Mouse (Mus musculus) layer of hippocampus, postnatal 14 days (tissue): Measurements from ENCODE around the gene Gm17190. TPM values are rescaled to one million over a fixed set of nuclear protein-coding genes. Genes with fewer than 3 reads are reported as not detected.
A peak's percentile ranks its signal among the peaks of the same experiment; 100 is the strongest.
"Not testable (repeated sequence)": the region's sequence is repeated elsewhere in the genome, so short reads cannot be mapped to it uniquely, and the experiment has no call there.

Experiments used
- DNase-seq, 2 experiments: peaks; one replicate each; pipeline ENCODE4 v3.0.0; 2021 to 2022; ENCODE audit warnings: low spot score in 2 of 2, mixed read lengths in 1 of 2
- long read RNA-seq, 2 experiments: library from polyadenylated mRNA; stranded (forward); transcript quantifications; one replicate each; pipeline ENCODE4 v2.0.0; 2021
- total RNA-seq, 2 experiments: library from RNA; stranded (reverse); gene quantifications; 2 replicates each; pipeline ENCODE4 v1.2.3; 2021

Gm17190 gene
- total RNA-seq, result not detected
- long read RNA-seq, experiment 1, result 0 reads
- long read RNA-seq, experiment 2, result 0 reads

DNA sequence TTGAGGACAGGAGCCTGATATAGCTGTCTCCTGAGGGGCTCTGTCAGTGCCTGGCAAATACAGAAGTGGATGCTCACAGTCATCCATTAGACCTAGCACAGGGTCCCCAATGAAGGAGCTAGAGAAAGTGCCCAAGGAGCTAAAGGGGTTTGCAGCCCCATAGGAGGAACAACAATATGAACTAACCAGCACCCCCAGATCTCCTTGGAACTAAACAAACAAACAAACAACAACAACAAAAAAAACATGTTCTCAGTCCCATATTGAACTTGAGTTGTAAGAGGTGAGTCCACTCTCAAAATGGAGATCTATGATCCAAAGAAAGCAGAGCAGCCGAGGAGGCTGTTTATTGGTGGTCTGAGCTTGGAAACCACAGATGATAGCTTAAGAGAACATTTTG, at the start of gene Gm17190:
TSS of gene Gm17190 (plus strand) at position 301 of the 400 bp plus-strand sequence.
- not testable (repeated sequence) for DNase-seq

- no peak for DNase-seq
Measured at GRCm38 (mm10) chr13:96039536-96039935, 42.3 kb upstream of the Gm17190 start.

DNA sequence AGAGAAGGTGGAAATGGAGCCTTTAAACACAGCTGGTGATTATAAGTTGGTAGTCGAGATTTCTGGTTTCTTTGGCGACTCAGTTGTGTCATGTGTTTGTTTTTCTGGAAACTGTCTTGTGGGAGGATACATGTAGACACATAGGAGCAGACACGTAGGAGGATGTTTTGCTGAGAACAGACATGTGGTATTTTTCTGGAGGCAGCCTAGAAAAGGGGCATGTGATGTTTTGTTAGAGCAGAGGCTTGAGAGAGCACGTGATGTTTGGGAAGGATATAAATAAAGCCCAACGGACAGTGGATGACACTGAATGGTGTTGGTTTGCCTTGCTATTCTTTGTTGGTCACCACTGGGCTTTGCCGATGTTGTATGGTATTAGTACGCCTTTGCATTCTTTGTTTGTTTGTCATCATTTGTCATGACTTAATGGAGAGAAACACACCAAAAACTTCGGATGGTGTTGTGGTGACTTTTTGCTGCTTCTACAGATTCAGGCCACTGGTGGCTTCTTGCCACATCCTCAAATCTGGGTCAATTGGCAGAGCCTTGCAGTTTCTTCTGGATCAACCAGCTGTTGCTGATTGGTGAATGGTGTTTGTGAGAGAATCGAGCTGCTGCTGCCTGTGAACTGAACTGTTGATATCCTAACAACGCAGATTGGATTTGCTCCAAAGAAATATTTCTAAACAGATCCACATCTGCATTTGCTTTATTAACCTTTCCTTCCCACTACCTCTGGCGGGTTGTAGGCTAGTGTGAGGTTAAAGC, 41.4 kb upstream of the Gm17190 start:
- DNase-seq, result no peak

GRCm38 (mm10) chr13:96045396-96045795, 36.5 kb upstream of the Gm17190 start:
- peak in 1 of 2 experiments; percentile 44 for DNase-seq

DNA sequence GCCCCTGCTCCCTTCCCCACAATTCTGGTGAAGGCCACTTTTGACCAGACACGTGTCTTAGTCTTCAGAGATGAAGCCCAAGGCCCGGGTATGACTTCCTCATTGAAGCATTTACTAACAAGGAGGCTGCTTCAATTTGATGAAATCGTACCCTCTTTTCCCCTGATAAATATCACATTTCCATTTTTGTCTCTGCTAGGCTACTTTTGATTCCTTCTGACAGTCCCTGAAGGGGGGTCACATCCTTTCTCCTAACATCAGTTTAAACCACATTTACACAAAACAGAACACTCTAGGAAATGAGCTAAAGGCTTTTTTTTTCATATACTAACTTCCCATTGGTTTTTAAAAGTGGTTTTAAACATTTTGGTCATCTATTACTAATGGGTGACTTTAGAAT, 29.1 kb upstream of the Gm17190 start:
- no peak for DNase-seq

GRCm38 (mm10) chr13:96073555-96073954, 8.3 kb upstream of the Gm17190 start:
- no peak for DNase-seq

- DNase-seq, result not testable (repeated sequence)
Measured at GRCm38 (mm10) chr13:96081276-96081675, 578 bp upstream of the Gm17190 start, which contains the start of gene Gm20075. Gene Gm20075, minus strand, starts transcription at chr13:96081376.

DNA sequence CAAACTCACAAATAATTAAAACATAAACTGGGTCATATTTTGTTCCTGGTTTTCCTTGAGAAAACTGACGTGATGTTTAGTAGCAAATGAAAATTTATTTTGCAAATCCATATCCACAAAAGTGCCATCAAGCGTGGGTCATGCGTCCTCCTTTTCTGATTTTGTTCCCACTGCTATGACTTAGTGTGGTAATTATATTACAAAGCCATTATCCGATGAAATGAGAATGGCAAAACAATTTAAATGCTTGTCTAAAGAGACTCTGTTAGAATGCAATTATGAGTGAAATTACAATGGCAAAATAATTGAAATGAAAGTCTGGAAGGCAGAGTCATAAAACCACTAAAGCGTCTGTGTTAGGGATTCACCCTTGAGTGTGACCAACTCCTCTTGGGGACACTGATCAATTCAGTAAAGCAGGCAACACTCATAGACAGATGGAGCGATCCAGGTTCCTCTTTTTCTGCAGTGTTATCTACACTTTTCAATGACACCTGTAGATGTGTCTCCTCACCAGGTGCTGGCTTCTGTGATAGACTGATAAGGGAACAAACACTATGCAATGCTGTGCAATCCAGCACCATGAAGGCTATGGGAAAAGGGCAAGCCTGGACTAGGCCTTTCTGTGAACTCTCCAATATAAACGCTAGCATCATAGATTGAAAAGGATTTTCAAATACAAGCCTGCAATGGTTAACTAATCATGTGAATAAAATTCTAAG, 3.9 kb downstream of the Gm17190 start:
- DNase-seq, result no peak

DNA sequence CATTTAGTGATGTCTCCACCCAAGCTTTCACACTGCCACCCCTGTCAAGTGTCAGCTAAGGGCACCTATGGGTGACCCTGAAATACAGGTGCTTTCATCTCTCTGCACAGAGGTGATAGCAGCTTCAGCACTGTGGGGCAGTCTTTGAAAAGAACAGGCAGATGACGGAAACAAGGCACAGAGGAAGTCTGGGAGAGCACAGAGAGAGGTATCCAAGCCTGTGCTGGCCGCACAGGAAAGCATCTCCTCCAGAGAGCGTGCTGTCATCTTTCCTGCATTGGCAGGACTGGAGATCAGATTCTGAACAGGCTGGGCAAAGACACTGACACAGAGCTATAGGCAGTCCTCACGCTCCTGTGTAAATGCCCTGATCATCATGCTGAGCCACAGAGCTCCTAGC, 9.1 kb downstream of the Gm17190 start:
- DNase-seq, result no peak

DNA sequence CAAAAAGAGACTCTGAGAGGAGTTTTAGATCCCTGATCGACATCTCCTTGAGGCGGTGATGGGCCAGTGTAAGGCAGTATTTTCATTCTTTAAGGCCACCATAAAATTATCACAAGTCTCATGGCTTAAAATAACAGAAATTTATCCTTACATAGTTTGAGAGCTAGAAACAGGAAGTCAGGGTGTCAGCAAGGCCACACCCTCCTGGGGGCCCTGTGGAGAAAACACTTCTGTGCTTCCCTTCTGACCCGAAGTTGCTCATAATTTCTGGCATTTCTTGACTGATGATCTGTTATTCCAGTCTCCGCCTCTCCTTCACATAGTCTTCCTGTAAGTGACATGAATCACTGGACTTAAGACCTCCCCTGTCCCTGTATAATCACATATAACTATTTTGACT, 24.5 kb downstream of the Gm17190 start:
- DNase-seq, result no peak

GRCm38 (mm10) chr13:96110767-96111166, 28.9 kb downstream of the Gm17190 start:
- no peak for DNase-seq

- no peak for DNase-seq
Measured at GRCm38 (mm10) chr13:96112711-96113110, 30.9 kb downstream of the Gm17190 start.

DNA sequence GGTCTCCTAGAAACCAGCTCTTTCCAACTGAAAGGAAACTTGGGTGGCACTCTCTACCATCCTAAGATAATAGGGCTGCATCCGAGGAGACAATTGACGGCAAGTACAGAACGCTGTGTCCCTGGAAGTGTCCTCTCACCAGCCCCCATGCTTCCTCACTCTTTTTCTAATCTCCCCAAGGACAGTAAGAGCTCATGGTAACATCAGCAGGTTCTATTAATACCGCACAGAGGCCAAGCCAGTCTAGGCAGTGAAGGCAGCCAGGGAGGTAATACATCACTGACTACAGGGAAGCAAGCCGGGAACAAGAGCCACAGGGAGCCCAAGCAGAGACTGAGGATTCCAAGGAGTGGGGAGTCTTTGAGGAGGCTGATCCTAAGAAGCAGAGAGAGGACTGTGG, 43.2 kb downstream of the Gm17190 start:
- no peak for DNase-seq

- DNase-seq, result no peak
Measured at GRCm38 (mm10) chr13:96126669-96127068, 44.8 kb downstream of the Gm17190 start.

DNA sequence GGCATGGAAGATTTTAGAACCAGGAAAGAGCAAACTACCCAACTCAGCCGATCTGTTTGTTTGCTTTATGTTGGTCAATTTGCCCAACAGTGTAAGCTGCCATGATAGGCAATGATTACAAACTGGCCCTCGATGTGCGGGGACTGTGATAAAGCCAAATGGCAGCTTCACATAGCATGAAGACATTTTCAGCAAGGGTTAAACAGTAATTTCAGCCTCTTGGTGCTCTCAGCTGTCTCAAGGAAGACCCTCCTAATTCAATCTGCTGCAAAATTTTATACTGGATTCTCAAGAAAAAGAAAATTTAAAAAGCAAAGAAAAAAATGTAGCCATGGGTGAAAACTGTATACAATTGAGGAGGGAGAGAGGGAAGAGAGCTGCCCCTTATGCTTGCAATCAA, 47.2 kb downstream of the Gm17190 start:
- DNase-seq, result no peak

GRCm38 (mm10) chr13:96131050-96131449, 49.2 kb downstream of the Gm17190 start:
- peak; percentile 34 to 44 for DNase-seq

- peak in 1 of 2 experiments; percentile 1 for DNase-seq
Measured at GRCm38 (mm10) chr13:96131911-96132310, 50.1 kb downstream of the Gm17190 start.

DNA sequence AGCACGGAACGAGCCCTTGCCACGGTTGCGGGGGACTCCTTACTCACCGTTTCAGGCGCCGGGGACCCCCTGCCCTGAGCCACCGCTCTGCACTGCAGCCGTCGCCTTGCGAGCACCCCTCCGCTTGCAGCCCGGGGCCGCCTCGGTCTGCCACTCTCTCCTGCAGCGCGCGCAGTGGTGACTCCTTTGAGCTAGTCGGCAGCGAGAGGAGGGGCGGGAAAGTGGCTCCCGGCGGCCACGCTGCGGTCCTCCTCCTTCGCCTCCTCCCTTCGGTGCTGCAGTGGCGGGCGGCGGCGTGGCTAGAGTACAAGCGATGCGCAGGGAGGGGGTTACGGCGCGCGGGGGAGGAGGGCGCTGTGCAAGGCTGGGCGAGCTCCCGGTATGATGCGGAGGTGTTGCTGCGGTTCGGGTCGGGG, 50.6 kb downstream of the Gm17190 start, which contains the start of gene Sv2c:
TSS of gene Sv2c (minus strand) at position 177 of the 416 bp plus-strand sequence.
- peak; percentile 24 to 29 for DNase-seq
